Mouse (Mus musculus): ENCODE results near the gene Arap1.

DNA sequence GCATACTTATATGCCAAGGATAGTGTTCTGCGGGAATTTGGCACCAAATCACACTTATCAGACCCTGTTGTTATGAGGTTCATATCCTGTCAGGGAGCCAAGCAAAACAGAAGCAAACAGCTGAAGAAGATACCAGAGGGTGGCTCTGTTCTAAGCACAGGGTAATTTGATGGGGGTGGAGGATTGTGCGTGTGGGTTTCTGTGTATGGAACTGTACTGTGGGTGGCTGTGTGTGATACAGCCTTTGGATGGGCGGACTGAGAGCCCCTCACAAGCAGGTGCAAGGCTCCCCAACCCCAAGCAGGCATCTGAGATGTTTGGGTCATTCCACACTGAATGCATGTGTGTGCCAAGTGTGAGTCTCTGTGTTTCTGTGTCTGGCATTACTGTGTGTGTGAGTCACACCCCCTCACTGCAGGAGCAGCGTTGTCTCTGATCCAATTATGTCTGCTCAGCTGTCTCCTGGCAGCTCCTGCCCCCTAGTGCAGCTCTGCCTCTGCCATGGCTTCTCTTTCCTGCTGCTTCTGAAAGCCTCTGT is 19.2 kb upstream of the Arap1 start:
- no peak for TF ChIP-seq POLR2A (IDR thresholded peaks at IDR 0.05; ENCODE audit: low read depth, low read length)
- peak; percentile 43; the same call in 1 of the 2 replicates for TF ChIP-seq CTCF (IDR thresholded peaks at IDR 0.05; ENCODE audit: borderline replicate concordance, insufficient read depth, low read length)

Data from embryonic fibroblast, embryonic 13.5 days (primary cell).